17 mouse cellular contexts compared by ENCODE assay signal in genomic region chr12:108737838-108738237, GRCm38 (mm10). TPM values are rescaled to one million over a fixed set of nuclear protein-coding genes. Genes with fewer than 3 reads are reported as not detected.
"Had no signal": no experiment of that assay in that cellular context is flagged by ENCODE, and none has a peak within 500 bp of the region (broad histone marks: within the 10 kb centered on the region; RNA-seq: fewer than 3 reads in every experiment).

No protein-coding gene starts in this region.

- H3K9ac ChIP-seq: neural tube, embryonic 13.5 days; neural tube, embryonic 15.5 days; stomach, embryonic 15.5 days had no signal

- H3K4me2 ChIP-seq: neural tube, embryonic 13.5 days; neural tube, embryonic 15.5 days; stomach, embryonic 15.5 days had no signal

- H3K27me3 ChIP-seq: neural tube, embryonic 13.5 days; neural tube, embryonic 15.5 days; stomach, embryonic 15.5 days had no signal

- H3K36me3 ChIP-seq: neural tube, embryonic 13.5 days; neural tube, embryonic 15.5 days; stomach, embryonic 15.5 days had no signal

- H3K27ac ChIP-seq: neural tube, embryonic 13.5 days; neural tube, embryonic 15.5 days; stomach, embryonic 15.5 days; stomach, postnatal 0 days had no signal

- DNase-seq: retina, postnatal 1 day; right cerebral cortex, adult 18-20 months; right cerebral cortex, postnatal 14 days; right cerebral cortex, postnatal 25 days; right cerebral cortex, postnatal 4 days; spleen, adult 18-20 months; thymus, adult 18-20 months; thymus, adult 2 months; thymus, postnatal 14 days; thymus, postnatal 25 days; thymus, postnatal 36 days; thymus, postnatal 4 days had no signal

- H3K4me1 ChIP-seq: neural tube, embryonic 13.5 days; neural tube, embryonic 15.5 days; stomach, embryonic 15.5 days had no signal

- H3K9me3 ChIP-seq: neural tube, embryonic 13.5 days; neural tube, embryonic 15.5 days; stomach, embryonic 15.5 days had no signal

- H3K4me3 ChIP-seq: neural tube, embryonic 13.5 days; neural tube, embryonic 15.5 days; stomach, embryonic 15.5 days had no signal

RNA-seq across cellular contexts. Expression of gene Degs2, which starts 35.7 kb away (rescaled TPM):
- polyA plus RNA-seq: spleen, adult 2 months had no signal
